In the genomic region with DNA sequence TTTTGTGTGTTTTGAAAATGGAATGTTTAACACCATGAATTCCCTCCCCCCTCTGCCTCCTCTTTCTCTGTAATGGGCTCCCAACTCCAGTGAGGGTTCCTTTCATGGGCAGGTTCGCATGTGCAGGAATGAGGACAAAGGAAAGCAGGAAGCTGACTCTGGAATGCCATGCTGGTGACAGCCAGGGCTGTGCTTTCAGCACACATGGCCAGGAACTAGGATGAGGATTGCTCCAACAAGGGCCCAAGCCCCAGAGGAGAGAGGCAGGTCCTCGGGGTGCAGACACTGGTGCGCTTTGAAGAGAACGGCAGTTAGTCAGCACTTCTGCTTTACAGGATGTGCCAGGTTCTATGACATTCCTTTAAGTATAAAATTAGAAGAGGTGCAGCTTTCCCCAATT, we compare ENCODE assay signal across 10 mouse cellular contexts.
A peak's percentile ranks its signal among the peaks of the same experiment; 100 is the strongest.
DNase-seq lines count a peak whose midpoint lies in the region; ATAC-seq and TF ChIP-seq lines count a peak whose summit lies in the region.
"Had no signal": no experiment of that assay in that cellular context is flagged by ENCODE, and none has a peak within 500 bp of the region (broad histone marks: within the 10 kb centered on the region; RNA-seq: fewer than 3 reads in every experiment).

No protein-coding gene starts in this region.

- WGBS in kidney, embryonic 16.5 days = 45% methylated on average over 4 of the region's 4 CpGs
- WGBS in hindbrain, embryonic 11.5 days = 37% methylated on average over 4 of the region's 4 CpGs
- WGBS in midbrain, postnatal 0 days = 24% methylated on average over 4 of the region's 4 CpGs

- H3K4me1 ChIP-seq in kidney, embryonic 16.5 days (ENCODE audit: insufficient read depth, low read length) = peaks cover 12% of the 10 kb centered on the region
- peaks cover 8% of the 10 kb centered on the region; the same call in 1 of the 2 replicates for H3K4me1 ChIP-seq in hindbrain, embryonic 11.5 days (replicated peaks; ENCODE audit: control insufficient read depth, insufficient read depth, low read length)
- H3K4me1 ChIP-seq in midbrain, postnatal 0 days (ENCODE audit: insufficient read depth, low read length) = no peaks in the 10 kb centered on the region; the same call in 1 of the 2 replicates

- no peak for DNase-seq in kidney, postnatal 25 days
- DNase-seq in embryo, embryonic 11 days = peak; percentile 57
- peak; percentile 36 for DNase-seq in hindbrain, embryonic 11.5 days (ENCODE audit: low spot score)
- no peak for DNase-seq in midbrain, postnatal 0 days (ENCODE audit: low spot score)
- no peak for DNase-seq in cerebellum, adult 9-11 months
- no peak for DNase-seq in gastrocnemius, postnatal 25 days
- DNase-seq in yolk sac, embryonic 10.5 days (ENCODE audit: low spot score) = no peak
- DNase-seq: gastrocnemius, postnatal 36 days had no signal

- no peak overlapping the region for H3K9ac ChIP-seq in kidney, embryonic 16.5 days (replicated peaks; ENCODE audit: low read length)
- H3K9ac ChIP-seq in hindbrain, embryonic 11.5 days (ENCODE audit: low read depth, low read length) = no peak overlapping the region; the same call in 1 of the 2 replicates
- peak overlapping the region; percentile 19; the same call in 1 of the 2 replicates for H3K9ac ChIP-seq in midbrain, postnatal 0 days (replicated peaks; ENCODE audit: low read length, poor library complexity, severe bottlenecking)

- peak overlapping the region; percentile 35; the same call in 1 of the 2 replicates for H3K27ac ChIP-seq in kidney, embryonic 16.5 days (ENCODE audit: low read length)
- H3K27ac ChIP-seq in hindbrain, embryonic 11.5 days (ENCODE audit: low read depth, low read length) = peak overlapping the region; percentile 61; the same call in 1 of the 2 replicates
- peak overlapping the region; percentile 70 for H3K27ac ChIP-seq in midbrain, postnatal 0 days (ENCODE audit: low read depth, low read length)

- no peak for TF ChIP-seq CTCF in midbrain, postnatal 0 days (IDR thresholded peaks at IDR 0.05)

- ATAC-seq in kidney, embryonic 16.5 days (ENCODE audit: low FRiP score, low TSS enrichment) = no peak
- ATAC-seq in hindbrain, embryonic 11.5 days (ENCODE audit: low FRiP score) = peak; percentile 51
- peak; percentile 48; the same call in 1 of the 2 replicates for ATAC-seq in midbrain, postnatal 0 days (ENCODE audit: low FRiP score)

- no peak overlapping the region for H3K4me3 ChIP-seq in kidney, embryonic 16.5 days (ENCODE audit: low read length)
- no peak overlapping the region for H3K4me3 ChIP-seq in hindbrain, embryonic 11.5 days (ENCODE audit: low read depth, low read length)
- no peak overlapping the region for H3K4me3 ChIP-seq in midbrain, postnatal 0 days (ENCODE audit: low read depth, low read length)

- no peaks in the 10 kb centered on the region for H3K27me3 ChIP-seq in kidney, embryonic 16.5 days (ENCODE audit: insufficient read depth, low read length)
- H3K27me3 ChIP-seq in hindbrain, embryonic 11.5 days (ENCODE audit: control insufficient read depth, insufficient read depth, low read length) = no peaks in the 10 kb centered on the region
- H3K27me3 ChIP-seq in midbrain, postnatal 0 days (ENCODE audit: insufficient read depth, low read length) = no peaks in the 10 kb centered on the region

- H3K9me3 ChIP-seq in kidney, embryonic 16.5 days (ENCODE audit: low read length) = no peaks in the 10 kb centered on the region
- no peaks in the 10 kb centered on the region for H3K9me3 ChIP-seq in hindbrain, embryonic 11.5 days (ENCODE audit: control insufficient read depth, low read length)
- no peaks in the 10 kb centered on the region for H3K9me3 ChIP-seq in midbrain, postnatal 0 days (ENCODE audit: low read length)

- no peak overlapping the region for H3K4me2 ChIP-seq in kidney, embryonic 16.5 days (replicated peaks; ENCODE audit: low read depth, low read length)
- no peak overlapping the region for H3K4me2 ChIP-seq in hindbrain, embryonic 11.5 days (replicated peaks; ENCODE audit: low read depth, low read length)
- no peak overlapping the region for H3K4me2 ChIP-seq in midbrain, postnatal 0 days (ENCODE audit: low read depth, low read length, poor library complexity, severe bottlenecking)
- H3K4me2 ChIP-seq: liver, embryonic 11.5 days had no signal

- peaks cover 3% of the 10 kb centered on the region; the same call in 1 of the 2 replicates for H3K36me3 ChIP-seq in kidney, embryonic 16.5 days (ENCODE audit: insufficient read depth, low read length)
- H3K36me3 ChIP-seq in hindbrain, embryonic 11.5 days (ENCODE audit: control insufficient read depth, insufficient read depth, low read length) = no peaks in the 10 kb centered on the region
- 0 out of 2 replicates have a peak, but pooled peaks cover 2% of the 10 kb centered on the region for H3K36me3 ChIP-seq in midbrain, postnatal 0 days (ENCODE audit: insufficient read depth, low read length)

Comparison
In these comparisons a context has a peak if more than half of its experiments do, and no peak if none do; other contexts are left out.
1. DNase-seq: peak in embryo, embryonic 11 days (single experiment) and hindbrain, embryonic 11.5 days (single experiment); none in kidney, postnatal 25 days (0 of 2), midbrain, postnatal 0 days (single experiment), cerebellum, adult 9-11 months (single experiment), gastrocnemius, postnatal 25 days (single experiment) and yolk sac, embryonic 10.5 days (single experiment).
2. Peak in every context shown above with its lines, with median percentiles within 50 percentile points of each other: H3K27ac ChIP-seq.